Mouse (Mus musculus) stomach, postnatal 0 days (tissue): ENCODE results near the gene Dlg2.

Source experiments
- CTCF ChIP-seq: IDR thresholded peaks from 2 replicates; pipeline ENCODE4 v1.5.1; 2016; ENCODE audit warnings: antibody characterized with exemption, low read depth, mild to moderate bottlenecking, moderate library complexity
- EP300 ChIP-seq: optimal IDR thresholded peaks from 2 replicates; pipeline ENCODE3; 2016; ENCODE audit warnings: antibody characterized with exemption

DNA sequence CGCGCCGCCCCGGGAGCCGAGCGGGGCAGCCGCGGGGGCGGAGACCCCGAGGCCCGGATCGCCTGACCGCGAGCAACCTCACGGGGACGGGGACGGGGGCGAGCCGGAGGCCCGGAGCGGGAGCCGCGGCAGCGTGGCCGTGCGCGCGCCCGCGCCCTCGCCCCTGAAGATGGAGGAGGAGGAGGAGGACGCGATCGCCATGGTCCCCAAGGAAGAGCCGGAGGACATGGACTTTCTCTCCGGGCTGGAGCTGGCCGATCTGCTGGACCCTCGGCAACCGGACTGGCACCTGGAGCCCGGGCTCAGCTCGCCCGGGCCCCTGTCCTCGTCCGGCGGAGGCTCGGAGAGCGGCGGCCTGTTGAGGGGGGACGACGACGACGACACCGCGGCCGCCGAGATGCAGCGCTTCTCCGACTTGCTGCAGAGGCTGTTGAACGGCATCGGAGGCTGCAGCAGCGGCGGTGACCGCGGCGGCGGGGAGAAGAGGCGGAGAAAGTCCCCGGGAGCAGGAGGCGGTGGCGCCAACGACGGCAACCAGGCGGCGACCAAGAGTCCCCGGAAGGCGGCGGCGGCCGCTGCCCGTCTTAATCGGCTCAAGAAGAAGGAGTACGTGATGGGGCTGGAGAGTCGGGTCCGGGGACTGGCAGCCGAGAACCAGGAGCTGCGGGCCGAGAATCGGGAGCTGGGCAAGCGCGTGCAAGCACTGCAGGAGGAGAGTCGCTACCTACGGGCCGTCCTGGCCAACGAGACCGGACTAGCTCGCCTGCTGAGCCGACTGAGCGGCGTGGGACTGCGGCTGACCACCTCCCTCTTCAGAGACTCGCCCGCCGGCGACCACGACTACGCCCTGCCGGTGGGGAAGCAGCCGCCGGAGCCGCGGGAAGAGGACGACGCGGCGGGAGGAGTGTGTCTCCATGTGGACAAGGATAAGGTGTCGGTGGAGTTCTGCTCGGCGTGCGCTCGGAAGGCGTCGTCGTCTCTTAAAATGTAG is 33.1 kb upstream of the Dlg2 start:
- TF ChIP-seq CTCF (peak; percentile 67), EP300 (no peak)
